In the genomic region with DNA sequence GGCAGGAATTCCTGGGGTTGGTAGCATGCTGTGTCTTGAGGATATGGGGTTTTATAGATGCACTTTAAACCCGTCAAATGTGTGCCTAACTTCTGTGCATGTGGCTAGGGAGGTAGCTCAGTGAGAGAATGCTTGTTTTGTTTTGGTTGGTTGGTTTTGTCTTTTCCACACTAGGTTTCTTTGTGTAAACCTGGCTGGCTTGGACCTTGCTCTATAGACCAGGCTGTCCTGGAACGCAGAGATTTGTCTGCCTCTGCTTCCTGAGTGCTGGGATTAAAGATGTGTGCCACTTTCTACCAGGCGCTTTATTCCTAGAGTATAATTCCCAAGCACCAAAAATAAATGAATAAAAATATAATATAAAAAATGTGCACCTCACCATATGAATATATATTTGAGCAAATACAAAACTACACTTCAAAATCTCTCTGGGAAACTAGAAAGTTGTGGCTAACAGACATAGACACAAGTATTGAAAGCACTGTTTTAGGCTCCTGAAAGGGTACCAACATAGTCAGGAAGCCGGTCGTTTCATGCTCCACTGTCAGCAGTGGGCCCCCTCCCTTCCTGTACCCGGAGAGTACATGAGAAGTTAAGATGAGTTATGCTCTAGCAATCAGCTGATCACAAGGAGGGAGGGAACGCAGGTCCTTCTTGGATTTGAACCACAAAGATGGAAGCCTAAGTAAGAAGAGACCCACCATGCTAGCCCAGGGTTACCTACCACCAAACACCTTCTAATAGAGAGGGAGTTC, we compare ENCODE assay signal across 24 mouse cellular contexts. TPM values are rescaled to one million over a fixed set of nuclear protein-coding genes. Genes with fewer than 3 reads are reported as not detected.
DNase-seq lines count a peak whose midpoint lies in the region; ATAC-seq and TF ChIP-seq lines count a peak whose summit lies in the region.
"Had no signal": no experiment of that assay in that cellular context is flagged by ENCODE, and none has a peak within 500 bp of the region (broad histone marks: within the 10 kb centered on the region; RNA-seq: fewer than 3 reads in every experiment).

No protein-coding gene starts in this region.

- no peak overlapping the region for H3K4me2 ChIP-seq in liver, embryonic 12.5 days
- H3K4me2 ChIP-seq: embryonic facial prominence, embryonic 13.5 days; forebrain, embryonic 12.5 days; heart, embryonic 11.5 days; heart, embryonic 15.5 days; hindbrain, embryonic 14.5 days had no signal

- H3K9ac ChIP-seq in liver, adult 2 months (ENCODE audit: low read depth, low read length), result no peak overlapping the region
- no peak overlapping the region for H3K9ac ChIP-seq in liver, embryonic 12.5 days
- H3K9ac ChIP-seq: embryonic facial prominence, embryonic 13.5 days; forebrain, embryonic 12.5 days; heart, embryonic 15.5 days; hindbrain, embryonic 14.5 days had no signal

- no peak overlapping the region for H3K4me3 ChIP-seq in liver, adult 2 months (ENCODE audit: insufficient read depth, low read depth, low read length)
- H3K4me3 ChIP-seq in liver, embryonic 12.5 days, result no peak overlapping the region
- H3K4me3 ChIP-seq: embryonic facial prominence, embryonic 13.5 days; forebrain, embryonic 12.5 days; heart, adult 2 months; heart, embryonic 15.5 days; hindbrain, embryonic 10.5 days had no signal

- no peaks in the 10 kb centered on the region for H3K9me3 ChIP-seq in liver, embryonic 12.5 days (replicated peaks)
- H3K9me3 ChIP-seq: embryonic facial prominence, embryonic 13.5 days; forebrain, embryonic 12.5 days; heart, embryonic 15.5 days; hindbrain, embryonic 10.5 days had no signal

- peak; percentile 40 for DNase-seq in liver, adult 2 months (ENCODE audit: extremely low read depth, low read depth, low spot score)
- peak; percentile 68 to 71 for DNase-seq in spleen, postnatal 36 days (ENCODE audit: low spot score in 2 of 2)
- DNase-seq in spleen, postnatal 14 days (ENCODE audit: low spot score in 2 of 2), result no peak
- DNase-seq in naive thymus-derived CD4-positive, alpha-beta T cell, adult 2 months (ENCODE audit: low read depth), result peak; percentile 46
- DNase-seq: adrenal gland, postnatal 14 days; cerebellum, adult 11-12 months; cerebellum, adult 9-10 months; cerebellum, postnatal 36 days; gastrocnemius, postnatal 14 days; heart, adult 2 months; heart, postnatal 14 days had no signal

- TF ChIP-seq CTCF in liver, adult 2 months (IDR thresholded peaks at IDR 0.05; ENCODE audit: low read depth, low read length), result no peak

- TF ChIP-seq POLR2A in liver, adult 2 months (IDR thresholded peaks at IDR 0.05; ENCODE audit: extremely low read depth, insufficient read depth, low read length), result no peak

- H3K27me3 ChIP-seq in liver, adult 2 months (ENCODE audit: control insufficient read depth, insufficient read depth, low read length), result no peaks in the 10 kb centered on the region
- H3K27me3 ChIP-seq in liver, embryonic 12.5 days (replicated peaks), result peaks cover 40% of the 10 kb centered on the region
- H3K27me3 ChIP-seq: CH12.LX, Patski had no signal

- peaks cover 15% of the 10 kb centered on the region for H3K4me1 ChIP-seq in liver, adult 2 months (ENCODE audit: control insufficient read depth, insufficient read depth, low read length)
- H3K4me1 ChIP-seq in liver, embryonic 12.5 days, result peaks cover 57% of the 10 kb centered on the region

- H3K36me3 ChIP-seq in liver, adult 2 months (ENCODE audit: control insufficient read depth, insufficient read depth, low read length), result no peaks in the 10 kb centered on the region
- no peaks in the 10 kb centered on the region for H3K36me3 ChIP-seq in liver, embryonic 12.5 days
- H3K36me3 ChIP-seq: embryonic facial prominence, embryonic 13.5 days; heart, embryonic 15.5 days had no signal

- H3K27ac ChIP-seq in liver, adult 2 months (replicated peaks; ENCODE audit: insufficient read depth, low read depth, low read length), result no peak overlapping the region
- no peak overlapping the region for H3K27ac ChIP-seq in liver, embryonic 12.5 days
- H3K27ac ChIP-seq: embryonic facial prominence, embryonic 13.5 days; forebrain, embryonic 12.5 days; heart, adult 2 months; heart, embryonic 15.5 days; hindbrain, embryonic 10.5 days; hindbrain, embryonic 14.5 days had no signal

- ATAC-seq in liver, embryonic 12.5 days, result no peak
- no peak for ATAC-seq in frontal cortex, adult (ENCODE audit: low TSS enrichment)
- ATAC-seq: activated CD4-positive, CD25-positive, alpha-beta regulatory T cell, adult 4 months; forebrain, embryonic 16.5 days; Patski had no signal

- H3K79me2 ChIP-seq in liver, adult 2 months (ENCODE audit: control insufficient read depth, insufficient read depth, low read length), result no peaks in the 10 kb centered on the region

- 70% methylated on average over 7 of the region's 7 CpGs for WGBS in liver, adult 2 months
- WGBS in liver, embryonic 12.5 days (ENCODE audit: insufficient replicate concordance), result 44% methylated on average over 7 of the region's 7 CpGs

RNA-seq across cellular contexts. Expression of a gene that starts 2.0 kb away (rescaled TPM):
- total RNA-seq in liver, adult 2 months (2014; rRNA removed), result 22.4 and 26.6 TPM in 2 replicates
- 12.2 and 22.4 TPM in 2 replicates for polyA plus RNA-seq in liver, adult 2 months (2012; rRNA removed)
- polyA plus RNA-seq in liver, embryonic 12.5 days (2016; fragmentation: Nextera tagmentation; extraction: Ambion mirVana), result 83.5 and 90.2 TPM in 2 replicates

RNA-seq across cellular contexts. Expression of a gene that starts 22.0 kb away (rescaled TPM):
- not detected in 2 replicates for total RNA-seq in liver, adult 2 months (2014; rRNA removed)
- not detected in 2 replicates for polyA plus RNA-seq in liver, adult 2 months (2012; rRNA removed)
- polyA plus RNA-seq in liver, embryonic 12.5 days (2016; fragmentation: Nextera tagmentation; extraction: Ambion mirVana), result 0.06 TPM in 1 of 2 replicates, not detected in the other
- total RNA-seq: gastrocnemius, adult 18-20 months; gastrocnemius, postnatal 14 days had no signal

RNA-seq across cellular contexts. Expression of a gene that starts 33.0 kb away (rescaled TPM):
- total RNA-seq in liver, adult 2 months (2014; rRNA removed), result 10.5 and 14.0 TPM in 2 replicates
- 41.3 and 43.0 TPM in 2 replicates for polyA plus RNA-seq in liver, adult 2 months (2012; rRNA removed)
- 22.4 TPM in 2 replicates for polyA plus RNA-seq in liver, embryonic 12.5 days (2016; fragmentation: Nextera tagmentation; extraction: Ambion mirVana)

RNA-seq across cellular contexts. Expression of a gene that starts 48.0 kb away (rescaled TPM):
- total RNA-seq in liver, adult 2 months (2014; rRNA removed), result 0.47 TPM in 1 of 2 replicates, not detected in the other
- not detected in 2 replicates for polyA plus RNA-seq in liver, adult 2 months (2012; rRNA removed)
- polyA plus RNA-seq in liver, embryonic 12.5 days (2016; fragmentation: Nextera tagmentation; extraction: Ambion mirVana), result not detected in 2 replicates
- polyA plus RNA-seq: forebrain, embryonic 16.5 days; heart, embryonic 11.5 days; heart, embryonic 15.5 days; hindbrain, embryonic 14.5 days; Patski had no signal

RNA-seq across cellular contexts. Expression of a gene that starts 52.7 kb away (rescaled TPM):
- total RNA-seq in liver, adult 2 months (2014; rRNA removed), result 20.0 and 23.2 TPM in 2 replicates
- polyA plus RNA-seq in liver, adult 2 months (2012; rRNA removed), result 7.4 and 21.3 TPM in 2 replicates
- polyA plus RNA-seq in liver, embryonic 12.5 days (2016; fragmentation: Nextera tagmentation; extraction: Ambion mirVana), result 0.30 and 0.50 TPM in 2 replicates

Comparison
In these comparisons a context has a peak if more than half of its experiments do, and no peak if none do; other contexts are left out.
1. DNase-seq: peak in liver, adult 2 months (single experiment), spleen, postnatal 36 days (2 of 2) and naive thymus-derived CD4-positive, alpha-beta T cell, adult 2 months (single experiment); none in spleen, postnatal 14 days (0 of 2).